Mouse (Mus musculus) kidney, embryonic 15.5 days (tissue): ENCODE measurements around the gene 5430419D17Rik. TPM values are rescaled to one million over a fixed set of nuclear protein-coding genes. Genes with fewer than 3 reads are reported as not detected.

Experiments used
- ATAC-seq: fragments of 200-750 bp; cut with Nextera tagmentation; replicated peaks from 2 replicates; pipeline ENCODE4 v1.8.0; 2017; ENCODE audit warnings: moderate TSS enrichment; ENCODE audit not compliant: low FRiP score
- H3K27ac ChIP-seq: fragments of 300-500 bp; sonication (generic); 2 replicates; pipeline ENCODE4 v1.5.1; 2015; ENCODE audit warnings: mild to moderate bottlenecking, inconsistent platforms
- H3K27me3 ChIP-seq: fragments of 300-500 bp; sonication (generic); 2 replicates; pipeline ENCODE4 v1.6.1; 2015; ENCODE audit warnings: inconsistent platforms
- H3K36me3 ChIP-seq: fragments of 300-500 bp; sonication (generic); 2 replicates; pipeline ENCODE4 v1.6.1; 2015; ENCODE audit warnings: inconsistent platforms
- H3K4me1 ChIP-seq: fragments of 300-500 bp; sonication (generic); 2 replicates; pipeline ENCODE4 v1.6.1; 2015; ENCODE audit warnings: inconsistent platforms
- H3K4me2 ChIP-seq: fragments of 300-500 bp; sonication (generic); 2 replicates; pipeline ENCODE4 v1.6.1; 2015; ENCODE audit warnings: moderate library complexity, mild to moderate bottlenecking, inconsistent platforms
- H3K4me3 ChIP-seq: fragments of 300-500 bp; sonication (generic); replicated peaks from 2 replicates; pipeline ENCODE4 v1.5.1; 2015; ENCODE audit warnings: mild to moderate bottlenecking, inconsistent platforms
- H3K9ac ChIP-seq: fragments of 300-500 bp; sonication (generic); 2 replicates; pipeline ENCODE4 v1.6.1; 2015; ENCODE audit warnings: mild to moderate bottlenecking, inconsistent platforms
- H3K9me3 ChIP-seq: fragments of 300-500 bp; sonication (generic); replicated peaks from 2 replicates; pipeline ENCODE4 v1.6.1; 2016; ENCODE audit warnings: inconsistent platforms
- WGBS: fragments of 180-500 bp; shearing (Covaris S2); methylation state at CpG from one replicate; pipeline ENCODE4 v1.1.7; 2015; ENCODE audit warnings: mixed read lengths; 5-methylcytosine and 5-hydroxymethylcytosine counted together
- polyA plus RNA-seq: library from polyadenylated mRNA; unstranded; fragments of >200 nt; fragmentation: Nextera tagmentation; extraction: Ambion mirVana; gene quantifications from 2 replicates; pipeline ENCODE4 v1.2.1, GENCODE M21; 2015

Gene 5430419D17Rik
- not detected in 2 replicates for polyA plus RNA-seq

- Histone ChIP-seq H3K9ac (no peak within 1 kb of the TSS), H3K27me3 (no peaks in the 10 kb centered on the region), H3K36me3 (no peaks in the 10 kb centered on the region), H3K27ac (no peak within 1 kb of the TSS), H3K4me2 (no peak within 1 kb of the TSS), H3K9me3 (no peaks in the 10 kb centered on the region), H3K4me1 (no peaks in the 10 kb centered on the region), H3K4me3 (no peak within 1 kb of the TSS)
- ATAC-seq: no peak
- 90% methylated on average over 9 of the region's 9 CpGs for WGBS
These were observed at the start of gene 5430419D17Rik for GRCm38 (mm10) chr7:131174121-131174520. Gene 5430419D17Rik (plus strand): TSS chr7:131174402.

GRCm38 (mm10) chr7:131130021-131130420 lies 44.2 kb upstream of the 5430419D17Rik start:
- Histone ChIP-seq H3K27me3 (no peaks in the 10 kb centered on the region), H3K9ac (no peak overlapping the region), H3K27ac (no peak overlapping the region), H3K4me1 (no peaks in the 10 kb centered on the region), H3K4me2 (no peak overlapping the region), H3K36me3 (no peaks in the 10 kb centered on the region), H3K4me3 (no peak overlapping the region), H3K9me3 (no peaks in the 10 kb centered on the region)
- ATAC-seq: no peak
- WGBS: 74% methylated on average over 12 of the region's 12 CpGs

- ATAC-seq: no peak
- no peak overlapping the region for H3K9ac ChIP-seq
- H3K4me3 ChIP-seq: no peak overlapping the region
- WGBS: 88% methylated on average over 3 of the region's 3 CpGs
- H3K4me1 ChIP-seq: no peaks in the 10 kb centered on the region
- H3K9me3 ChIP-seq: no peaks in the 10 kb centered on the region
- H3K36me3 ChIP-seq: no peaks in the 10 kb centered on the region
- no peaks in the 10 kb centered on the region for H3K27me3 ChIP-seq
- no peak overlapping the region for H3K27ac ChIP-seq
- no peak overlapping the region for H3K4me2 ChIP-seq
These were observed 41.0 kb upstream of the 5430419D17Rik start for GRCm38 (mm10) chr7:131133181-131133580.

GRCm38 (mm10) chr7:131146214-131146613 lies 28.0 kb upstream of the 5430419D17Rik start, which contains the start of gene 4933402N03Rik:
Gene 4933402N03Rik (minus strand): TSS chr7:131146314.
- Histone ChIP-seq H3K27me3 (no peaks in the 10 kb centered on the region), H3K9me3 (no peaks in the 10 kb centered on the region), H3K9ac (no peak within 1 kb of the TSS), H3K4me1 (no peaks in the 10 kb centered on the region), H3K4me3 (no peak within 1 kb of the TSS), H3K27ac (no peak within 1 kb of the TSS), H3K36me3 (no peaks in the 10 kb centered on the region), H3K4me2 (no peak within 1 kb of the TSS)
- ATAC-seq: no peak
- WGBS: 71% methylated on average over 2 of the region's 2 CpGs

GRCm38 (mm10) chr7:131150179-131150578 lies 24.0 kb upstream of the 5430419D17Rik start:
- Histone ChIP-seq H3K9ac (no peak overlapping the region), H3K9me3 (no peaks in the 10 kb centered on the region), H3K27ac (no peak overlapping the region), H3K27me3 (no peaks in the 10 kb centered on the region), H3K36me3 (no peaks in the 10 kb centered on the region), H3K4me3 (no peak overlapping the region), H3K4me2 (no peak overlapping the region), H3K4me1 (no peaks in the 10 kb centered on the region)
- 89% methylated on average over 3 of the region's 3 CpGs for WGBS
- no peak for ATAC-seq

GRCm38 (mm10) chr7:131153044-131153443 lies 21.2 kb upstream of the 5430419D17Rik start:
- 0 out of 2 replicates have a peak, but pooled peaks cover 3% of the 10 kb centered on the region for H3K4me1 ChIP-seq
- H3K27ac ChIP-seq: no peak overlapping the region
- no peak overlapping the region for H3K4me3 ChIP-seq
- H3K36me3 ChIP-seq: no peaks in the 10 kb centered on the region
- H3K27me3 ChIP-seq: no peaks in the 10 kb centered on the region
- 68% methylated on average over 5 of the region's 5 CpGs for WGBS
- no peak overlapping the region for H3K4me2 ChIP-seq
- no peak overlapping the region for H3K9ac ChIP-seq
- no peak for ATAC-seq
- H3K9me3 ChIP-seq: no peaks in the 10 kb centered on the region

- H3K4me1 ChIP-seq: no peaks in the 10 kb centered on the region
- no peaks in the 10 kb centered on the region for H3K9me3 ChIP-seq
- ATAC-seq: no peak
- WGBS: 72% methylated on average over 7 of the region's 7 CpGs
- H3K9ac ChIP-seq: no peak overlapping the region
- H3K4me2 ChIP-seq: no peak overlapping the region
- no peak overlapping the region for H3K4me3 ChIP-seq
- no peak overlapping the region for H3K27ac ChIP-seq
- H3K27me3 ChIP-seq: no peaks in the 10 kb centered on the region
- H3K36me3 ChIP-seq: no peaks in the 10 kb centered on the region
These were observed 12.0 kb upstream of the 5430419D17Rik start for GRCm38 (mm10) chr7:131162251-131162650.

GRCm38 (mm10) chr7:131167771-131168170 lies 6.4 kb upstream of the 5430419D17Rik start:
- Histone ChIP-seq H3K27ac (no peak overlapping the region), H3K4me2 (no peak overlapping the region), H3K4me3 (no peak overlapping the region), H3K36me3 (no peaks in the 10 kb centered on the region), H3K27me3 (no peaks in the 10 kb centered on the region), H3K9ac (no peak overlapping the region), H3K9me3 (no peaks in the 10 kb centered on the region), H3K4me1 (no peaks in the 10 kb centered on the region)
- 72% methylated on average over 3 of the region's 3 CpGs for WGBS
- no peak for ATAC-seq

GRCm38 (mm10) chr7:131169099-131169498 lies 5.1 kb upstream of the 5430419D17Rik start:
- Histone ChIP-seq H3K27me3 (no peaks in the 10 kb centered on the region), H3K9ac (no peak overlapping the region), H3K4me3 (no peak overlapping the region), H3K4me1 (no peaks in the 10 kb centered on the region), H3K36me3 (no peaks in the 10 kb centered on the region), H3K27ac (no peak overlapping the region), H3K4me2 (no peak overlapping the region), H3K9me3 (no peaks in the 10 kb centered on the region)
- WGBS: 26% methylated on average over 2 of the region's 2 CpGs
- ATAC-seq: no peak

GRCm38 (mm10) chr7:131182685-131183084 lies 8.5 kb downstream of the 5430419D17Rik start:
- Histone ChIP-seq H3K36me3 (no peaks in the 10 kb centered on the region), H3K27me3 (no peaks in the 10 kb centered on the region), H3K4me1 (no peaks in the 10 kb centered on the region), H3K4me2 (no peak overlapping the region), H3K4me3 (no peak overlapping the region), H3K27ac (no peak overlapping the region), H3K9me3 (no peaks in the 10 kb centered on the region), H3K9ac (no peak overlapping the region)
- WGBS: 39% methylated on average over 4 of the region's 4 CpGs
- ATAC-seq: no peak

- Histone ChIP-seq H3K4me1 (no peaks in the 10 kb centered on the region), H3K4me2 (no peak overlapping the region), H3K36me3 (no peaks in the 10 kb centered on the region), H3K4me3 (no peak overlapping the region), H3K27me3 (no peaks in the 10 kb centered on the region), H3K9me3 (no peaks in the 10 kb centered on the region), H3K9ac (no peak overlapping the region), H3K27ac (no peak overlapping the region)
- peak; percentile 29 for ATAC-seq
- WGBS: 40% methylated on average over 8 of the region's 8 CpGs
These were observed 10.1 kb downstream of the 5430419D17Rik start for GRCm38 (mm10) chr7:131184339-131184738.

GRCm38 (mm10) chr7:131187047-131187446 lies 12.8 kb downstream of the 5430419D17Rik start:
- Histone ChIP-seq H3K9me3 (no peaks in the 10 kb centered on the region), H3K4me2 (no peak overlapping the region), H3K36me3 (no peaks in the 10 kb centered on the region), H3K27ac (no peak overlapping the region), H3K4me1 (no peaks in the 10 kb centered on the region), H3K27me3 (no peaks in the 10 kb centered on the region), H3K9ac (no peak overlapping the region), H3K4me3 (no peak overlapping the region)
- ATAC-seq: no peak
- WGBS: 50% methylated on average over 8 of the region's 8 CpGs

GRCm38 (mm10) chr7:131187996-131188395 lies 13.8 kb downstream of the 5430419D17Rik start:
- no peak for ATAC-seq
- WGBS: 90% methylated on average over 14 of the region's 14 CpGs
- Histone ChIP-seq H3K9ac (no peak overlapping the region), H3K27ac (no peak overlapping the region), H3K4me2 (no peak overlapping the region), H3K36me3 (no peaks in the 10 kb centered on the region), H3K4me1 (no peaks in the 10 kb centered on the region), H3K4me3 (no peak overlapping the region), H3K27me3 (no peaks in the 10 kb centered on the region), H3K9me3 (no peaks in the 10 kb centered on the region)
